Mouse (Mus musculus): Measurements from ENCODE around the gene Lrig1.

The Lrig1 gene

GRCm38 (mm10) chr6:94700067-94700491 is at the start of gene Lrig1:
TSS of gene Lrig1 (minus strand) at chr6:94700158.
- DNase-seq (ENCODE audit: low read depth, low spot score) = peak; percentile 97

GRCm38 (mm10) chr6:94749626-94750025 is 49.7 kb upstream of the Lrig1 start:
- DNase-seq (ENCODE audit: low read depth, low spot score) = no peak

GRCm38 (mm10) chr6:94748361-94748760 is 48.4 kb upstream of the Lrig1 start:
- DNase-seq (ENCODE audit: low read depth, low spot score) = no peak

GRCm38 (mm10) chr6:94740117-94740729 is 40.3 kb upstream of the Lrig1 start:
- DNase-seq (ENCODE audit: low read depth, low spot score) = no peak

GRCm38 (mm10) chr6:94738647-94739046 is 38.7 kb upstream of the Lrig1 start:
- no peak for DNase-seq (ENCODE audit: low read depth, low spot score)

GRCm38 (mm10) chr6:94733878-94734277 is 33.9 kb upstream of the Lrig1 start:
- DNase-seq (ENCODE audit: low read depth, low spot score) = no peak

- DNase-seq (ENCODE audit: low read depth, low spot score) = no peak
Measured at GRCm38 (mm10) chr6:94729847-94730246, 29.9 kb upstream of the Lrig1 start.

GRCm38 (mm10) chr6:94729132-94729531 is 29.2 kb upstream of the Lrig1 start:
- no peak for DNase-seq (ENCODE audit: low read depth, low spot score)

- no peak for DNase-seq (ENCODE audit: low read depth, low spot score)
Measured at GRCm38 (mm10) chr6:94724612-94725011, 24.7 kb upstream of the Lrig1 start.

- DNase-seq (ENCODE audit: low read depth, low spot score) = no peak
Measured at GRCm38 (mm10) chr6:94718607-94719346, 18.8 kb upstream of the Lrig1 start.

- DNase-seq (ENCODE audit: low read depth, low spot score) = no peak
Measured at GRCm38 (mm10) chr6:94717705-94718489, 17.9 kb upstream of the Lrig1 start.

GRCm38 (mm10) chr6:94715645-94715940 is 15.6 kb upstream of the Lrig1 start:
- DNase-seq (ENCODE audit: low read depth, low spot score) = no peak

GRCm38 (mm10) chr6:94714815-94715644 is 15.1 kb upstream of the Lrig1 start:
- DNase-seq (ENCODE audit: low read depth, low spot score) = no peak

GRCm38 (mm10) chr6:94709832-94710231 is 9.9 kb upstream of the Lrig1 start:
- DNase-seq (ENCODE audit: low read depth, low spot score) = no peak

GRCm38 (mm10) chr6:94709150-94709549 is 9.2 kb upstream of the Lrig1 start:
- DNase-seq (ENCODE audit: low read depth, low spot score) = no peak

- DNase-seq (ENCODE audit: low read depth, low spot score) = no peak
Measured at GRCm38 (mm10) chr6:94707254-94707653, 7.3 kb upstream of the Lrig1 start.

GRCm38 (mm10) chr6:94705931-94706330 is 6.0 kb upstream of the Lrig1 start:
- no peak for DNase-seq (ENCODE audit: low read depth, low spot score)

GRCm38 (mm10) chr6:94702993-94703392 is 3.0 kb upstream of the Lrig1 start:
- no peak for DNase-seq (ENCODE audit: low read depth, low spot score)

- DNase-seq (ENCODE audit: low read depth, low spot score) = peak; percentile 28
Measured at GRCm38 (mm10) chr6:94701071-94701470, 1.1 kb upstream of the Lrig1 start.

GRCm38 (mm10) chr6:94700612-94701011 is 654 bp upstream of the Lrig1 start:
- DNase-seq (ENCODE audit: low read depth, low spot score) = peak; percentile 4

GRCm38 (mm10) chr6:94699173-94699987 is 578 bp downstream of the Lrig1 start:
- peak; percentile 28 for DNase-seq (ENCODE audit: low read depth, low spot score)
